Mouse (Mus musculus): ENCODE results near the gene Pafah2. TPM values are rescaled to one million over a fixed set of nuclear protein-coding genes. Genes with fewer than 3 reads are reported as not detected.
"Not testable (repeated sequence)": the region's sequence is repeated elsewhere in the genome, so short reads cannot be mapped to it uniquely, and the experiment has no call there.

Gene Pafah2
- polyA plus RNA-seq, 1 experiment: 12.4 TPM

DNA sequence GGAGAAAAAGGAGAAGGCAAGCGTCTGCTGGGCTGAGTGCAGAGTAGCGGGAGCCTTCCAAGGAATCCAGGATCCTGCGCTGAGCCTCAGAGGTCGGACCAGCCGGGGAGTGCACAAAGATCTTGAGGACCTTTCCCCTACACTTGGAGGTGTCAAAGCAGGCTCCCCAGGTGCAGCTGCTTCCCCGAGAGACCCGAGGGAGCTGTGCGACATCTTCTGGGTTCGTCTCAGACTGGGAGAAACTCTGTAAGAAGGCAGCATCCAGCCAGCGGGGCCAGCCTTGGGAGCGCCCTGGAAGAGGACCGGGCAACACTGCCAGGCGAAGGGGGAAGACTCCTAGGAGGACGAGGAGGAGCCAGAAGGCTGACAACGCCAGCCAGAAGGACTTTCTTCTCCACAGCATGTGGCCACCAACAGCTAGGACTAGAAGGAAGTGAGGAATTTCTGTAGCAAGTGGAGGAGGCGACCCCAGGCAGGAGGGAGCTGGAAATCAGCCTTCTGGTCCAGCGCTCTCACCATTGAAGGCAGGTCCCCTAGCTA lies 24.7 kb upstream of the Pafah2 start:
- peak in 1 of 2 experiments; percentile 30 for DNase-seq (ENCODE audit: extremely low spot score in 1 of 2, low spot score in 1 of 2)

DNA sequence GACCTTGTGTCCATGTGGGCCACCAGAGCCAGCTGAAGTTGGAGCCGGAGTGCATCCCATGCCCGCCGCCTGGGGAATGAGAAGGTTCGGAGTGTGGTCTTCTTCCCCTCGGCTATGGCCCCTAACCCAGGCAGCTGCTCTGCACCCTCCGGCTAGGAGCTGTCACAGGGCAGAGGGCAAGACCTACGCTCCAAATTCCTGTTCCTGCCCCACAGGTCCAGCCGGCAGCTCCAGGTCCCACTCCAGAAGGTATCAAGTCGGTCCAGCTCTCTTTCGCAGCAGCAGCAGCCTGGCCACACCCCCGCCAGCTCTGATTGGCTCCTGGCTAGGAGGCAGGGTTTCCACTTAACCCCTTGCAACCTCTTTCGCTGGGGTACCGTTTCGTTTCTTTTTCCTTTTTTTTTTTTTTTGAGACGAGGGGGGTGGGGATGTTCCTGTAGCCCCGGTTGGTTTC lies 23.8 kb upstream of the Pafah2 start:
- DNase-seq (ENCODE audit: extremely low spot score in 1 of 2, low spot score in 1 of 2): peak; percentile 75 to 90

DNA sequence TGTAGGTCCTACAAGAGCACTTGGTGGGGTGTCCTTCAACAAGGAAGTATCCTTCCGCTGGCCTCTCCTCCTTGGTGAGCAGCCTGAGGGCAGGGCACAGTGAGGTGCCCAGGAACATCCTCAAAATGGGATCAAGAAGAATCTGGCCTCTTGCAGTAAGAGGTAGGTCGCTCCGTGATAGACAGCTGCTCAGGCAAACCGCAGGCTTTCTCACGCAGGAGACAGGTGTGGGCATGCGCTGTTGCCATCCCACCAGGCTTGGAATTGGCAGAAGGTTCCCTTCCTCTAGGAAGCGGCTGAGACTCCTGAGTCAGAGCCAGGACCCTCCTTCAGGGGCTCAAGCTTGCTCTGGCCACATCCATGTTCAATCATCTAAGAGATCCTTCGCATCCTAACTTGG lies 22.8 kb upstream of the Pafah2 start:
- DNase-seq (ENCODE audit: extremely low spot score in 1 of 2, low spot score in 1 of 2): peak in 1 of 2 experiments; percentile 41

DNA sequence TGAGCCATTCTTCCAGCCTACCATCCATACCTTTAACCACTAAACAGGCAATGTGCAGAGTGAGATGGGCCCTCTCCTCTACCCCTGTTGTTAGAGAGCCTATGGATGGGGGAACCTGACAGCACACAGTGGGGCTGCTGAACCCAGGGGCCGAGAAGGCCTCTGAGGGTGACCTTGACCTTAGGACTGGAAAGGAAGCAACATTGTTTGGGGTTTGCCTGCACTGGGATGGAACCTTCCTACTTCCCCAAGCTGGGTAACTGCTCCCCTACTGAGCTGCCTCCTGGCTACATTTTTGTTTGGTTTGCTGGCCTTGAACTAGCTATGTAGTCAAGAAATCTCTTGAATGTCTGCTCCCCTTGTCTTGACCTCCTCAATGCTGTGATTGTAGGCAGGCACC lies 21.8 kb upstream of the Pafah2 start:
- DNase-seq (ENCODE audit: extremely low spot score in 1 of 2, low spot score in 1 of 2): no peak

DNA sequence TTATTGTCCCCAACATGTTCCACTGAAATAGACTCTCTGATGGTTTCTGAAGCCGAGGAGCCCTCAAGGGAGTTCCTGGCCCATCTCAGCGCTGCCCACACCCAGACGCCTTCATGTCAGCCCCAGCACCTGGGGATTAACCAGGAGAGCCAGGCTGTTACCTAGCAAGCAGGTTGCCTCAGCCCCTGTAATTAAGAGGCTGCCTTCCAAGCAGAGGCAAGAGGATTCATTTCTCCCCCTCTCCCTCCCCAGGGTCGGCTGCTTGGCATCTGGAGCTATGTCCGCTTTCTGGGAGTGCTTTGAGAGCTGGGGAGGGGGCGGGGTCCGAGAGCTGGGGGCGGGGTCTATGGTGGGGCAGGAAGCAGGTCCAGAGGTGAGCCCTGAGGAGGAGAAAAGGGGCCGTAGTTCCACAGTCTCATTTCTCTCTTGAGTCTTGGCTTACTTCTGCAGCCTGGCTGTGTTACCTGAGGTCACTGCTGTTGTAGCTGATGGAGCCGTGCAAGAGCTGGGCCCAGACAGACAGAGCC lies 18.0 kb upstream of the Pafah2 start:
- no peak for DNase-seq (ENCODE audit: extremely low spot score in 1 of 2, low spot score in 1 of 2)

DNA sequence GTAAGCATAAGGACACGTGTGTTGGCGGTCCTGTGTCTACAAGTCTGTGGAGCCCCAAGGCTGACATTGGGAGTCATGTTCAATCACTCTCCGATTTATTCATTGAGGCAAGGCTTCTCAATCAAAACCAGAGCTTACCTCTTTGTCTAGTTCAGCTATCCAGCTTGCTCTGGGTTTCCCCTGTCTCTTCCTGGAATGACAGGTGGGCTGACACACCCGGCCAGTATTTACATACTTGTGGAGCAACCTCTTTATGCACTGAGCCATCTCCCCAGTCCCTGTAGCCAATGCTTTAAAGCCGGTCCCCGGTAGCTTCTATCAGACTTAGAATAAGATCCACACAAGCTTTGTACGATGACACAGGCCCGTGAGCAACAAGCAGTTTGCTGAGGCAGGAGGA lies 16.6 kb upstream of the Pafah2 start:
- DNase-seq (ENCODE audit: extremely low spot score in 1 of 2, low spot score in 1 of 2): no peak

DNA sequence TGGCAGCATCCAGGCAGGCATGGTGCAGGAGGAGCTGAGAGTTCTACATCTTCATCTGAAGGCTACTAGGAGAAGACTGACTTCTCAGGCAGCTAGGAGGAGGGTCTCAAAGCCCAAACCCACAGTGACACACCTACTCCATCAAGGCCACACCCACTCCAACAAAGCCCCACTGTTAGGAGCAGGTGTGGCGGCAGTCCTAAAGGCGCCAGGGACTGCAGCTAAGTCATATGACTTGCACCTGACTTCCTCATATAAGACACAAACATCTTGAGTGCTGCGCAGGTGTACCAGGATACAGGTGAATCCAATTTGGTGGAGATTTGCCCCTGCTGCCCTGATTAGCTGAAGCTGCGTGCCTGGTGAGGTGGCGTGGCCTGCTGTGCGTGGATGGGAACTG lies 12.4 kb upstream of the Pafah2 start, which contains the start of gene Extl1:
Gene Extl1 (minus strand): TSS at position 101 of the 400 bp plus-strand sequence.
- not testable (repeated sequence) for DNase-seq (ENCODE audit: extremely low spot score in 1 of 2, low spot score in 1 of 2)

DNA sequence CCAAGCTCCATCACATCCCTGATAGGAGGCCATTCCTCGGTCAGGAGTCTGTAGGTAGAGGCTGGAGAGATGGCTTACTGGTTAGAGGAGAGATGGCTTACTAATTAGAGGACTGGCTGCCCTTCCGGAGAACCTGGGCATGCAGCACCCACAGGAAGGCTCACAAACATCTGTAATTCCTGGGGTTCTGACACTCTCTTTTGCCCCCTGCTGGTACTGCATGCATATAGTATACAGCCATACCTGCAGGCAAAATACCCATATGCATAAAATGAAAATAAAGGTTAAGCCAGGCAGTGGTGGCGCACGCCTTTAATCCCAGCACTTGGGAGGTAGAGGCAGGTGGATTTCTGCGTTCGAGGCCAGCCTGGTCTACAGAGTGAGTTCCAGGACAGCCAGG lies 8.9 kb upstream of the Pafah2 start:
- DNase-seq (ENCODE audit: extremely low spot score in 1 of 2, low spot score in 1 of 2): no peak

DNA sequence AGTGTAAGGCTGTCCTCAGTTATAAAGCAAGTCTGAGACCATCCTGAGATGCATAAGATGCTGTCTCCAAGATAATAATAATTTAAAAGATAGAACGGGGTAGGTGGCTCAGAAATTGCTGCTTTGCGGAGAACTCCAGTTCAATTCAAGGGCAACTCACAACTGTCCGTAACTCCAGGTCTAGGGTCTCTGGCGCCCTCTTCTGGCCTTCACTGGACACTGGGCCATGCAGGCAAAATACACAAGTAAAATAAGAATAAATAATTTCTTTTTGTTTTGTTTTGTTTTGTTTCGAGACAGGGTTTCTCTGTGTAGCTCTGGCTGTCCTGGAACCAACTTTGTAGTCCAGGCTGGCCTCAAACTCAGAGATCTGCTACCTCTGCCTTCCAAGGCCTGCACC lies 7.7 kb upstream of the Pafah2 start:
- peak in 1 of 2 experiments; percentile 72 for DNase-seq (ENCODE audit: extremely low spot score in 1 of 2, low spot score in 1 of 2)

DNA sequence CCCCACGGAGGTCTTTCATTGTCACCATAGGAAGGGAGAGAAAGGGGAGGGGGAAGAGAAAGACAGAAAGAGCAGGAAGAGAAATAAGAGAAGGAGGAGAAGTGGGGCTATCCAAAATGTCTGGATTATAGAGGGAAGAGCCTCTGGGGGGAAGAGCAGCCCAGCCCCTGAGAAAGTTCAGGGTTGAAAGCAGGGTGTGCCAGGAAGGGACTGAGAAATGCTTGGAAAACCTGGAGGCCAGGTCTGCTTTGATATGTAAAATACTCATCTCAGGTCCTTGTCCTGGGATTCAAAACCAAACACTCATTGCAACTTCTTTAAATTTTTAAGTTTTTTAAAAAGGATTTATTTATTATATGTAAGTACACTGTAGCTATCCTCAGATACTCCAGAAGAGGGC lies 4.5 kb upstream of the Pafah2 start:
- no peak for DNase-seq (ENCODE audit: extremely low spot score in 1 of 2, low spot score in 1 of 2)

DNA sequence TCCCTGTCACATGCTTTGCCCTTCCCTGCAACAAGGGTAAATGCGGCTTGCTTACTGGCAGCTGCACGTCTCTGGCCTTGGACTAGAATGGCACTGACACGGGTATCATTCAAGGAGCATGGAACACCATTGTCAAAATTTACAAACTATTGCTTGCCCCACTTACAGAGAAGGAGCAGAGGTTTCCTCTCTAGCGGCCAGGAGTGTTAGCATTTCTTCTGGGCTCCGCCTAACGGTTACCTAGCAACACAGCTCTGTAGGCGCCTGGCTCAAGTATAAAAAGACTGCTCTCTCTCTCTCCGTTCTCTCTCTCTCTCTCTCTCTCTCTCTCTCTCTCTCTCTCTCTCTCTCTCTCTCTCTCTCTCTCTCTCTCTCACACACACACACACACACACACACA lies 3.5 kb upstream of the Pafah2 start:
- no peak for DNase-seq (ENCODE audit: extremely low spot score in 1 of 2, low spot score in 1 of 2)

DNA sequence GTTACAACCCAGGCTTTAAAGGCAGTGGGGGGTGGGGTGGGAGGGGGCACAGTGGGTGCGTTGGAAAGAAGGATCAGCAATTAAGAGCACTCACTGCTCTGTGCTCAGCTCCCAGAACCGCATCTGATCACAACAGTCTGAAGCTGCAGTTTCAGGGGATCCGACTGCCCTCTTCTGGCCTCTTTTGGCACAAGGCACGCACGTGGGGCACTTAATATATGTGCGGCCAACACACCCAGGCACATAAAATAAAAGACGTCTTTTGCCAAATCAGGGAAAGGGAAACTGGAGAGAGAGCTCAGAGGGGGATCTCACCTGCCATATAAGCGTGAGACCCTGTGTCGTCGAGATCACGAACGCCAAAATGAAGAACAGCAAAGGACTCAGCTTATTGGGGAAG lies 3.1 kb upstream of the Pafah2 start:
- no peak for DNase-seq (ENCODE audit: extremely low spot score in 1 of 2, low spot score in 1 of 2)

DNA sequence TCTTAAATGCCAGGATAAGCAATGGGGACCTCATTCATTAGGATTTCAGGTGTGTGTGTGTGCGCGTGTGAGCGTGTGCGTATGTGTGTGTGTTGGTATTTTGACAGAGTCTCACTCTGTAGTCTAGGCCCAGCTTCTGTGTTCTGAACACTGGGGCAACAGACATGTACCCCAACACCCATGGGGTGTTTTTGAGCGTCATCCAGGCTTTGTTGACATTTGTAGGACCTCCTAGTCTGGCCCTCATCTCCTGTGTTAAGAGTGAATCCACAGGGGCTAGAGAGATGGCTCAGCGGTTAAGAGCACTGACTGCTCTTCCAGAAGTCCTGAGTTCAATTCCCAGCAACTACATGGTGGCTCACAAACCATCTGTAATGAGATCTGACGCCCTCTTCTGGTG lies 978 bp upstream of the Pafah2 start:
- no peak for DNase-seq (ENCODE audit: extremely low spot score in 1 of 2, low spot score in 1 of 2)

DNA sequence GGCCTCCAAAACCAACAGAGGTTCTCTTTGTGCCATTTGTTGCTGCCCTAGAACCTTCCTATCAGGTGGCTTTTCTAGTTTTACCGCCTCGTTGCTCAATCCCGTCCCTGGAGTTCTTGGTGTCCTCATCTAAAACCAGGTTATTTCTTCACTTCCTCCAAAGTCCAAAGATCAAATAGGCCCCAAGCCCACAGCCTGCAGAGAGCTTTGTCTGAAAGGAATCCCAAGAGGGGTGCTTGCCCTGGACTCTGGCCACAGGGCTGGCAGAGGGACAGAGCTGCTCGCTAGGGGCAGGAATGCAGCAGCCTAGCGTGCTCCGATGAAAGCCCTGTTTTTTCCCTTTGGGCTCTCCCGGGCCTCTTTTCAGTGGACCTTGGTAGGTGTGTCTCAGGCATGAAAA lies 1.0 kb downstream of the Pafah2 start:
- peak in 1 of 2 experiments; percentile 58 for DNase-seq (ENCODE audit: extremely low spot score in 1 of 2, low spot score in 1 of 2)

DNA sequence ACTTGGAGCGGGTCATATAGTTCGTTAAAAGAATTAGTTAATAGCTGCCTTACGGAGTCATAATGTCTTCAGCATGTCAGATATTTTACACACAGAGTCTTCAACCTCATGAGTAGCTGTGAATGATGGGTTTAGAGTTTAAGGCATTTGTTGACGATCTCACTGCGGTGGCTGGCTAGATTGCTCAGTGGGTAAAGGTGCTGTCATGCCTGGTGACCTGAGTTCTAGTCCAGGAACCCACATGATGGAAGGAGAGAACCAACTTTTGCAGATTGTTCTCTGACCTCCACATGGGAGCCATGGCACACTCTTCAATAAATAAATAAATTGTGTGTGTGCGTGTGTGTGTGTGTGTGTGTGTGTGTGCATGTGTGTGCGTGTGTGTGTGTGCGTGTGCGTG lies 1.6 kb downstream of the Pafah2 start:
- DNase-seq (ENCODE audit: extremely low spot score in 1 of 2, low spot score in 1 of 2): no peak

DNA sequence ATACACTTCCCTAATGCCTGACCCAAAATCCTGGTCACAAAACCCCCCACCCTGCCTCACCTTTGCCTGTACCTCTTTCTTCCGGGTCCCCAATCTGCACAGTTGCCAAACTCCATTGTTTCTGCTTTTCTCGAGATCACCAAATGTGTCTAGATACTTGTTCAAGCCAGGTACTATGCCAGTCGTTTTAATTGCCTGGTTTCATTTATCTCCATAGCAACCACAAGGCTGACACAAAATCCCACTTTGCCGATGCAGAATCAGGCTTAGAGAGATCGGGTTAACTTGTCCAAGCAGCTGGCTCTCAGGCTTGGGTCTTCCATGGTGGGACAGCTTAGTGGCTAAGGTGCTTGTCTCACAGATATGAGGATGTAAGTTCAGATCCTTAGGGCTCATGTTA lies 4.1 kb downstream of the Pafah2 start:
- no peak for DNase-seq (ENCODE audit: extremely low spot score in 1 of 2, low spot score in 1 of 2)

DNA sequence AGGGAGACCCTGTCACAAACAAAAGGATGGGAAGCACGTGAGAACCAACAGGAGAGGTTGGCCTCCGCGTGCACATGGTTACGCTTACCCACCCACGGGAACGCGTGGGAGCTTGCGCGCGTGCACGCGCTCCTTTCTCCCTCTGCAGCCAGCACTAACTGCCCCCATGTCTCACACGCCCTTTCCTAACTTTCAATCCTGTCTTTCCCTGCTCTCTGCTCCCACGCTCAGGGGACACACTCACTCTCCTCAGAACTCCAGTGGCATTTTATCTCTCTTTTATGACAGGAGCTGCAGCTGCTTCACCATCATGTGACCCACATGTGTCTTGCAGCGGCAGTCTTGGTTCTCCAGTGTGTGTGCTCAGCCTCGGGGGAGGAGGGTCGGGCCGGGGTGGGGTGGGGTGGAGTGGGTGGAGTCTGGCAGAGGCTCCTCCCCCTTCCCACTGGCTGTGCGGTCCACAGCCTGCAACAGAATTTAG lies 5.1 kb downstream of the Pafah2 start:
- DNase-seq (ENCODE audit: extremely low spot score in 1 of 2, low spot score in 1 of 2): peak; percentile 83 to 85

DNA sequence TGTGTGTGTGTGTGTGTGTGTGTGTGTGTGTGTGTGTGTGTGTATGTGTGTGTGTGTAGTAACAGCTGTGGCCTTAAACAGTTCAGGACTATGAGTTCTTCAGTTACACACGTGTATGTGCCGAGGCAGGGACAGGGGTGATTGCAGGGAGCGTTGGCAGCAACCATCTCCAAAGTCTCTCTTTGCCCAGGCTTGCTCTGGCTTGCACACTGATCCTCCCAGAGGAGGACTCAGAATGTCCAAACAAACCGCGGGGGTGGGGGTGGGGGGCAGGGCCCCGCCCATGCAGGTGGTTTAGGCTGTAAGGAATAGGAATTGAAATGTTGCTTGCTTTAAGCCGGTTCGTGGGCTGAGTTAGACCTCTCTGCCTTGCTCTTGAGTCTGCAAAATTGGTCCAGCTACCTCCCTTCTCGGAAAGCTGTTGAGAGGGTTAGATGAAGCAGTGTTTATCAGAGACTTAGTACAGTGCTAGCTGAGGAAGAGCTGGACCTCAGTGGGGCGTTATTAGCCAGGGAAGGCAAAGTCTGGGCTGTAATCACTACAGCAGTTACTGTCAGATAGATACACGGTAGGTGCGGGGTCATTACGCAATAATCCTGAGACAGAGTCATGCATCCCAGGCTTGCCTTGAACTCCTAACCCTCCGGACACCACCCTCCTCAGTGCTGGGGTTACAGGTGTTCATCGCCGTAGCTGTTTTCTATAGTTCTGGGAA lies 5.9 kb downstream of the Pafah2 start:
- no peak for DNase-seq (ENCODE audit: extremely low spot score in 1 of 2, low spot score in 1 of 2)

DNA sequence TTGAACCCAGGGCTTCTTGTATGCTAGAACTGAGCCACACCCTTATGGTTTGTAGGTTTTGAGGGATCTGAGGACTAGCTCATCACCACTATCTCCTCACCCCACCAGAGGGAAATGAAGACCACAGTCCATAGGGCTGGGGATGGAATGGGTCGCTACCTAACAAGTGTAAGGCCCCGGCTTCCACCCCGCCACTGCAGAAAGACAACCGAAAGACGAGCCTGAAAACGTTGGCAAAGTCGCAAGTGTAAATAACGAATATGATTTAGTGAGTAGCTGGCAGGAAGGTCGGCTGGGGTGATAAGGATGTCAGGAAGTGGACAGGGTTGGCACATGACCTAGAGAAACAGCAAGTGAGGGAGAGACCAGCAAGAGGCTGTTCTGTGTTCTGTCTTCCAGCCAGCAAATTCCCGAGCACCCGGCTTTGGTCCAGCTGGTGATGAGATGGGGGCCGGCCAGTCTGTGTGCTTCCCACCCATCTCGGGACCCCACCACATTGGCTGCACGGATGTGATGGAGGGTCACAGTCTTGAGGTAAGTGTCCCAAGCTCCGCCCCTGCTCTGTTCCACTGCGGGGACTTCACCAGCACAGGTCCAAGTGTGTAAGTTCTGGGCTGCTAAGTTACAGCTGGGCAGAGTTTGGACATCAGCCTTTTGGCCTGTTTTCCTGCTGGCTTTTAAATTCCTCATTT lies 6.6 kb downstream of the Pafah2 start:
- no peak for DNase-seq (ENCODE audit: extremely low spot score in 1 of 2, low spot score in 1 of 2)

DNA sequence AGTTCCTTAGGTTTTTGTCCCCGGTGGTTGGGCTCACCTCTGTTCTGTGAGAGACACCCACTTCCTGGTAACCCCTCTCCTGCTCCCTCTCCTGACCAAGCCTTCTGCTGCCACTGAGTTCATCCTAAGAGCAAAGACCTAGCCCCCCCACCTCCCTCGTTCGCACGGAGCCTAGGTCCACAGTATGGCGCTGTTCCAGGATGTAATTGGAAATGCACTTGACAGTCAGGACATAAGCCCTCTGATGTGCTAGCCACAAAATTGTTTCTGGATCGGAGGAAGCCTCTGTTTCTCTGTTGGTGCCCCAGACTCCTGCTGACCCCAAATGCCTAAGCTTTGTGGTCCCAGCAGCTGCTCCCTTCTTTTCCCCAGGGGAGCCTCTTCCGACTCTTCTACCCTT lies 7.6 kb downstream of the Pafah2 start:
- no peak for DNase-seq (ENCODE audit: extremely low spot score in 1 of 2, low spot score in 1 of 2)

DNA sequence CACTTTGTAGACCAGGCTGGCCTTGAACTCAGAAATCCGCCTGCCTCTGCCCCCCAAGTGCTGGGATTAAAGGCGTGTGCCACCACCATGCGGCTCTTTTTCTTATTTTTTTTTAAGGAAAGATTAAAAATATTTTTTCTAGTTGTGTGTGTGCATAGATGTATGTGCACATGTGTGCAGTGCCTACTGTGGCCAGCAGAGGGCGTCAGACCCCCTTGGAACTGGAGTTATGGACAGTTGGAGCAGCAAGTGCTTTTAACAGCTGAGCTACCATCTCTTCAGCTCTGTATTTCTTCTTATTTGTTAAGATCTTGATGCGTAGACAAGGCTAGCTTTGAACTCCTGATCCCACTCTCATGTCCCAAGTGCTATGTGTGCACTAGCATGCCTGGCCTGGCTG lies 13.2 kb downstream of the Pafah2 start:
- no peak for DNase-seq (ENCODE audit: extremely low spot score in 1 of 2, low spot score in 1 of 2)
